Mouse (Mus musculus) lung, postnatal 10 days (tissue): ENCODE data around the gene Kng2.
"Not testable (repeated sequence)": the region's sequence is repeated elsewhere in the genome, so short reads cannot be mapped to it uniquely, and the experiment has no call there.

ENCODE experiments used
- DNase-seq: peaks from one replicate; pipeline ENCODE4 v3.0.0; 2021

Gene Kng2

DNA sequence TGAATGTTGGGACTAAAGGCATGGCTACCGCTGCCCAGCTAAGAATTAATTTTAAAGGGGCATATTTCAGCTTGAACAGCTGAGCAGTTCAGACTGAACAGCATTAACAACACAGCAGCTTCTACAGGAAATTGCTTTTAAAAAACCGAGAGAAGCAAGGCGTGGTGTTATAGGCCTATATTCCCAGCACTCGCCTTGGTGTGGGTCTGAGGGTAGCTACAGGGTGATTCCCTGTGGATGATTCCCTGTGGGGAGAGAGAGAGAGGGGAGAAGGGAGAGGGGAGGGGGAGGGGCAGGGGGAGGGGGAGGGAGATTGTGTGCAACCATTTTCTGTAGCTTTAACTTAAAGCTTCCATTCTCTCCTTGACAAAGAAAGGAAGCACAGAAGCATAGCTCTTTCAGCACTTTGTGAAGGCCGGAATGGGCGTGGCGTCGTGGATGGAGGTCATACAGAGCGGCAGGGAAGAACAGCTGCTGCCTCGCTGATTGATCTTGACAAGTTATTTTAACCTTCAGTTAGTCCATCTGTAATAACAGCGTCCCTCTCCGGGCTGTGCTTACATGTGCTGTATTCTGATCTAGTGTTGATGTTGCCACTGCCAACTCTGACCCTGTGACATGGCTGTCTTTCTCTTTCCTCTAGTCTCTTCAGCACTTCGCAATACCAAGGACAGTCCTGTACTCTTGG is 73.7 kb downstream of the Kng2 start:
- peak; percentile 58 for DNase-seq

DNA sequence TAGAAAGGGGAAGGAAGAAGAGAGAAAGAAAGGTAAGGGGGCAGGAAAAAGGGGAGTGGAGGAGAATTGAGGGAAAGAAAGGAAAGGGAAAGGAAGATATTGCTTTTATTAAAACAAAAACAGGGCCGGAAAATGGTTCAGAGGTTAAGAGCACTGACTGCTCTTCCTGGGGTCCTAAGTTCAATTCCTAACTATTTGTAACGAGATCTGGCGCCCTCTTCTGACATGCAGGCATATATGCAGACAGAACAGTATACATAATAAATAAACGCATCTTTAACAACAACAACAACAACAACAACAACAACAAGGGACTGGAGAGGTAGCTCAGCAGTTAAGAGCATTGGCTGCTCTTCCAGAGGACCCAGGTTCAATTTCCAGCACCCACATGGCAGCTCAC is 76.2 kb downstream of the Kng2 start:
- DNase-seq, result no peak

DNA sequence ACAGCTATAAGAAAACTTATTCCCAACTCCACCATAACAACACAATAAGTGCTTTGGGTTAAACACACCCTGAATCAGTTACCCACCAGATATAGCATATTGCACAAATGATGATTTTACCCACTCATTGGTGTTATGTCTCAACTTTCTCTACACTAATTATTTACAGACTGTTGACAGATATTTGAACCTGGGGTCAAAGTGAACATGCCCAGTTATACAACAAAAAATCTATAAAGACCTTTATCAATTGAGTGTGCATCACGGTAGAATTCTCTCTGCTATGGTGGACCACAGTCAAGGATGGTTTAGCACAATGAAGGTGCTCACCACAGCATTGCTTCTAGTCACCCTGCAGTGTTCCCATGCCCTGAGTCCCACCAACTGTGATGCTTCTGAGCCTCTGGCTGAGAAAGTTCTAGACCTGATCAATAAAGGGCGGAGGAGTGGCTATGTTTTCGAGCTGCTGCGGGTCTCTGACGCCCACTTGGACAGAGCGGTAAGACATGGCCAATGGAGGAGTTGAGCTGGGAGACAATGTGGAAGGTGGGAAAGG is 78.4 kb downstream of the Kng2 start, which contains the start of gene Hrg:
Hrg (plus strand) TSS at position 233 of the 556 bp plus-strand sequence.
- DNase-seq, result no peak

DNA sequence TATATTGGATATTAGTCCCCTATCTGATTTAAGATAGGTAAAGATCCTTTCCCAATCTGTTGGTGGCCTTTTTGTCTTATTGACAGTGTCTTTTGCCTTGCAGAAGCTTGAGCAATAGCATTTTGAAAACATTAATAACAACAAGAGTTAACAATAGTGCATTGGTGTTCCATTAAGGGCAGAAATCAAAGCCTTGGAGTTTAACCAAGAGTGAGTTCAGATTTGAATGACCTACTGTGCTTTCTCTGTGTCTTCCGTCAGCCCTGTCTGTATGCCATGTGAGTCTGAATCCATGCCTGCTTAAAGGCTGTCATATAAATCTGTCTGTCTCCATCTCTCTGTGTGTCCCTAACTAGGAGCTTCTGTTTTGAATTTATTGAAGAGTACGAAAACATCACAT is 81.9 kb downstream of the Kng2 start:
- DNase-seq, result no peak

DNA sequence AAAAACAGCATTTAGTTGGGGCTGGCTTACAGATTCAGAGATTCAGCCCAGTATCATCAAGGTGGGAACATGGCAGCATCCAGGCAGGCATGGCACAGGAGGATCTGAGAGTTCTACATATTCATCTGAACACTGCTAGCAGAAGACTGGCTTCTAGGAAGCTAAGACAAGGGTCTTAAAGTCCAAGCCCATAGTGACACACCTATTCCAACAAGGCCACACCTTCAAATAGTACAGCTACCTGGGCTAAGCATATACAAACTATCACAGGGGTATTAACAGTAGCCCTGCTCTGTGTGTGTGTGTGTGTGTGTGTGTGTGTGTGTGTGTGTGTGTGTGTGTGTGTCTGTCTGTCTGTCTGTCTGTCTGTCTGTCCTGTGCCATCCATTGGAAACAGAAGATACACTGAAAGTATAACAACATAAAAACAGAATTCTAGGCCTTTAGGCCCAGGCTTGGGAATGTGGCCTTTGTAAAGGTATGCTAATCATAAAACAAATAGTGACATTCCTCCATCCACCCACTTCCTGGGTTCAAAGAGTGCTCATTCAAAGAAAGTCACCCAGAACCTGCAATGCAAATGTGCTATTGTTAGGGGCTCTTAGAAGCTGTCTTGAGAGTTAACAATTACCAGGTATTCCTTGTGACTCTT is 87.3 kb downstream of the Kng2 start:
- not testable (repeated sequence) for DNase-seq

DNA sequence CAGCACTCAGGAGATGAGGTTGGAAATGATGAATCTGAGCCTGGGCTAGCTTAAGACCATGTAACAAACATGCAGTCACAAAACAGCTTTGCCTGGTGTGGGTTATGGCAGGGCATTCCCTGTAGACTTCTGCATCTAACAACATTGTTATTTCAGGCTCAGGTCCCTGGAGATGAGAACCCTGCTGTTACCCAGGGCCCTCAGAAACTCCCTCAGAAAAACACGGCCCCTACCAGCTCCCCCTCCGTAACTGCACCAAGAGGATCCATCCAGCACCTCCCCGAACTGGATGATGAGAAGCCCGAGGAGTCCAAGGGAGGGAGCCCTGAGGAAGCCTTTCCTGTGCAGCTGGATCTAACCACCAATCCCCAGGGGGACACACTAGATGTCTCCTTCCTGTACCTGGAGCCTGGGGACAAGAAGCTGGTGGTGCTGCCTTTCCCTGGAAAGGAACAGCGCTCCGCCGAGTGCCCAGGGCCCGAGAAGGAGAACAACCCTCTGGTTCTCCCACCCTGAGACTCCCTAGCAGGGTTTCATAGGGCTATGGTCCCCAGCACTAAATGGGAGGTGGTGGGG is 90.1 kb downstream of the Kng2 start:
- no peak for DNase-seq

DNA sequence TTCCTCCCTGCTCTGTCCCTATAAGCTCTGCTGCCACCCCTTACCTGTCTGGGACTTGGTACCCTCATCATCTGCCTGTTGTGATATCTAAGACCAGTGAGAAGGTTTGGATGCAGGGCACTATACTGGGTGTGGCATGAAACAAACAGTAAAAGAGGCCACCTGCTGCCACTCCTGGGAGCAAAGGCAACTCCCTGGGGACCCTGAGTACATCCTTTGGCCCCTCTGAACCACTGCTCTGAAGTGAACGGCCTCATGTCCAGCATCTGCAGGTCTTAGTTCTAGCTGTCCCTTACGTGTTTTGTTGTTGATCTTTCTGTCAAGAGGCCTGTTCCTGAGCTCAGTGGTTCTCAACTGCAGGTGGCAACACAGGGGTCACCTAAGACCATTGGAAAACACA is 90.7 kb downstream of the Kng2 start:
- DNase-seq, result no peak

DNA sequence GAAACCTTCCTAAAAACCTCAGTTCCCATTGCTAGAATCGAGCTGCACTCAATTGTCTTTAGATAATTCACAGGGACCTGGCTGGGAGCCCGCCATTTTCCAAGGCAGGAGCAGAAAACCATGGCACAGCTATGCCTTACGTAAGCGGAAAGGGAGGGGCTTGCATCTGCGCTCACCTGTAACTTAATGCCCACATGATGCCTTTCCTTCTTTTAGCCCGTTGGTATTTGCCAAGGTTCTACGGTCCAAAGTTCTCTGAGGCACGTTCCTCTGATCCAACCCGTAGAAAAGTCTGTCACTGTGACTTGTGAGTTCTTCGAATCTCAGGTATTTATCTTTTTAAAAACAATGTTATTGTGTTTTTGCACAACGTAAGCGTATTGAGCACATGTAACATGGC is 91.7 kb downstream of the Kng2 start:
- DNase-seq, result no peak
